Mouse (Mus musculus) liver, embryonic 11.5 days (tissue): ENCODE data around the gene 3110001I22Rik. TPM values are rescaled to one million over a fixed set of nuclear protein-coding genes. Genes with fewer than 3 reads are reported as not detected.
A peak's percentile ranks its signal among the peaks of the same experiment; 100 is the strongest.
"Not testable (repeated sequence)": the region's sequence is repeated elsewhere in the genome, so short reads cannot be mapped to it uniquely, and the experiment has no call there.

Experiments
- ATAC-seq: fragments of 200-750 bp; cut with Nextera tagmentation; replicated peaks from 2 replicates; pipeline ENCODE4 v1.8.0; 2017; ENCODE audit warnings: moderate number of reproducible peaks, mild to moderate bottlenecking, moderate TSS enrichment, moderate library complexity; ENCODE audit not compliant: low FRiP score
- DNase-seq: peaks from one replicate; pipeline ENCODE4 v3.0.0-alpha.2; 2017; ENCODE audit warnings: low spot score
- H3K27ac ChIP-seq: fragments of 300-500 bp; sonication (generic); 2 replicates; pipeline ENCODE4 v1.5.1; 2014; ENCODE audit warnings: mild to moderate bottlenecking, low read depth, low read length, control low read depth
- H3K27me3 ChIP-seq: fragments of 300-500 bp; sonication (generic); replicated peaks from 2 replicates; pipeline ENCODE4 v1.6.1; 2014; ENCODE audit warnings: low read length, mixed read lengths; ENCODE audit not compliant: control insufficient read depth, insufficient read depth
- H3K36me3 ChIP-seq: fragments of 300-500 bp; sonication (generic); 2 replicates; pipeline ENCODE4 v1.6.1; 2014; ENCODE audit warnings: mild to moderate bottlenecking, low read length, moderate library complexity, mixed read lengths; ENCODE audit not compliant: control insufficient read depth, insufficient read depth
- H3K4me1 ChIP-seq: fragments of 300-500 bp; sonication (generic); replicated peaks from 2 replicates; pipeline ENCODE4 v1.6.1; 2014; ENCODE audit warnings: low read length, mixed read lengths; ENCODE audit not compliant: control insufficient read depth, insufficient read depth
- H3K4me2 ChIP-seq: fragments of 300-500 bp; sonication (generic); 2 replicates; pipeline ENCODE4 v1.6.1; 2014; ENCODE audit warnings: mild to moderate bottlenecking, control low read depth, moderate library complexity
- H3K4me3 ChIP-seq: fragments of 300-500 bp; sonication (generic); 2 replicates; pipeline ENCODE4 v1.5.1; 2014; ENCODE audit warnings: low read depth, low read length, control low read depth
- H3K9ac ChIP-seq: fragments of 300-500 bp; sonication (generic); 2 replicates; pipeline ENCODE4 v1.6.1; 2014; ENCODE audit warnings: low read depth, low read length, control low read depth
- H3K9me3 ChIP-seq: fragments of 300-500 bp; sonication (generic); 2 replicates; pipeline ENCODE4 v1.6.1; 2016; ENCODE audit warnings: low read length, inconsistent platforms, mixed read lengths; ENCODE audit not compliant: control insufficient read depth
- WGBS: fragments of 180-500 bp; shearing (Covaris S2); extraction: QIAGEN DNeasy Blood & Tissue Kit; methylation state at CpG from one replicate; pipeline ENCODE4 v1.1.7; 2014; 5-methylcytosine and 5-hydroxymethylcytosine counted together
- polyA plus RNA-seq: library from polyadenylated mRNA; unstranded; fragments of >200 nt; fragmentation: Nextera tagmentation; extraction: Ambion mirVana; gene quantifications from 2 replicates; pipeline ENCODE4 v1.2.1, GENCODE M21; 2014

Gene 3110001I22Rik
- polyA plus RNA-seq: 4.9 and 5.2 TPM in 2 replicates

DNA sequence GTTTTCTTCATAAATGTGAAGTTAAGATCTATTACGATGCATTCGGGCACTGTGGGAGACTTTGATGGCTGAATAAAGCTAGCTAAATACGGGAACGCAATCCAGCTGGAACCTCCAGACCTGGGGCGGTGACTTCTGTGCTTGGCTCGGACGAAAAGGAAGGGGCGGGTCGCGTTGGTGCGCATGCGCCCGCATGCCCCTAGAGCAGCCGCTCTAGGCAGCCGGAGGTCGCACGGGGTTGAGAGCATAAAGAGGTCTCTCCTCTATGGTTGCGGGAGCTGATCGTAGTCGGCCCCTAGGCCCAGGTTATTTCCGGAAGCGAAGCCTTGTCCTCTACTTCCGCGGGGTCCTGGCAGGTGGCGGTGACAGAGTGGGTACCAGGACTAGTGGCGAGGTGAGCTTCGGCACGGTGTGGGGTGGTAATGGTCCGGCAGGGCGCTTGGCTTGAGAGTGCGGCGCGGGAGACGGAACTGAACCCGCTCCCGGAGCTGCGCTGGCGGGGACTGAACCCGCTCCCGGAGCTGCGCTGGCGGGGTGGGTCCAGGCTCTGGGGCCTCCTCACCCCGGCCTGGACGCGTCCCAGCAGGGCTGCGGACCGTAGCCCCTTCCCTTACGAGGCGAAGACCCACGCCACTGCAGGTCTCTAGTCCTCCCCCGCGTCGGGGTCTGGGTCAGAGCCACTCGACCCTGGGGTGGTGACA is at the start of gene 3110001I22Rik, which contains the start of gene Bfar:
Gene 3110001I22Rik (plus strand): TSS at position 245 of the 701 bp plus-strand sequence.
Gene Bfar (plus strand): TSS at position 174 of the 701 bp plus-strand sequence.
- Histone ChIP-seq H3K27me3 (no peaks in the 10 kb centered on the region), H3K36me3 (no peaks in the 10 kb centered on the region), H3K9me3 (no peaks in the 10 kb centered on the region), H3K27ac (peak within 1 kb of the TSS; percentile 83), H3K4me3 (peak within 1 kb of the TSS; percentile 94), H3K9ac (peak within 1 kb of the TSS; percentile 89), H3K4me1 (peaks cover 21% of the 10 kb centered on the region), H3K4me2 (peak within 1 kb of the TSS; percentile 63)
- peak; percentile 87 for ATAC-seq
- DNase-seq: peak; percentile 88
- under 1% methylated on average over 54 of the region's 54 CpGs for WGBS

DNA sequence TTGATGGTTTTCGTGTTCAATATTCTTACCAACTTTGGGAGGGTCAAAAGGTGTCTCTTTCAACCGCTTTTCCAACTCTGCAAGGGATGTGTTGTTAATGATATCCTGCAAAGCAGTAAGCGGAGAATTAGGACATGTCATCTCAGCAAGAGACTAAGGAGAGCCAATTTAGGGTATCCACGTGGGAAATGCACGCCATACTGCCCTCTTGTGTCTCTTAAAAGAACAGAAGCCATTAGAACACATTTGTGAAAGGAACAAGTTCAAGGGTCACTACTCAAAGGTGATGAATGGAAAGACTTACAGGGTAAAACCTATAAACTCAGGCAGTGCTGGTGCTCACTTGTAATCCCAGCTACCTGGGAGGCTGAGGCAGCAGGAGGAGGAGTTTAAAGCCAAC is 43.4 kb upstream of the 3110001I22Rik start:
- ATAC-seq (no peak), DNase-seq (no peak)
- H3K9me3 ChIP-seq: no peaks in the 10 kb centered on the region
- H3K9ac ChIP-seq: no peak overlapping the region
- H3K4me3 ChIP-seq: no peak overlapping the region
- H3K27me3 ChIP-seq: no peaks in the 10 kb centered on the region
- WGBS: 58% methylated on average over 5 of the region's 5 CpGs
- H3K27ac ChIP-seq: no peak overlapping the region
- H3K4me1 ChIP-seq: no peaks in the 10 kb centered on the region
- H3K4me2 ChIP-seq: no peak overlapping the region
- peaks cover 11% of the 10 kb centered on the region for H3K36me3 ChIP-seq

DNA sequence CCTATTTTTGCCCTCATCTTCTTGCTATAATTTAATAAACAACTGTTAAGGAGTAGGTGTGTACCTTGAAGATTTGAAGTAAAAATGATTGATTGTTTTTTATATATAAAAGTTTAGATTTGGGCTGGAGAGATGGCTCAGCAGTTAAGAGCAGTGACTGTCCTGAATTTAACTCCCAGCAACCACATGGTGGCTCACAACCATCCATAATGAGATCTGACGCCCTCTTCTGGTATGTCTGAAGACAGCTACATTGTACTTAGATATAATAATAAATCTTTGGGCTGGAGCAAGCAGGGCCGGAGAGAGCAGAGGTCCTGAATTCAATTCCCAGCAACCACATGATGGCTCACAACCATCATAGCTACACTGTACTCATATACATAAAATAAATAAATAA is 33.5 kb upstream of the 3110001I22Rik start:
- not testable (repeated sequence) for H3K27ac ChIP-seq, H3K4me2 ChIP-seq, H3K4me1 ChIP-seq, H3K9ac ChIP-seq, H3K36me3 ChIP-seq, H3K27me3 ChIP-seq, H3K9me3 ChIP-seq, ATAC-seq, DNase-seq, H3K4me3 ChIP-seq
- WGBS: 58% methylated on average over 2 of the region's 2 CpGs

DNA sequence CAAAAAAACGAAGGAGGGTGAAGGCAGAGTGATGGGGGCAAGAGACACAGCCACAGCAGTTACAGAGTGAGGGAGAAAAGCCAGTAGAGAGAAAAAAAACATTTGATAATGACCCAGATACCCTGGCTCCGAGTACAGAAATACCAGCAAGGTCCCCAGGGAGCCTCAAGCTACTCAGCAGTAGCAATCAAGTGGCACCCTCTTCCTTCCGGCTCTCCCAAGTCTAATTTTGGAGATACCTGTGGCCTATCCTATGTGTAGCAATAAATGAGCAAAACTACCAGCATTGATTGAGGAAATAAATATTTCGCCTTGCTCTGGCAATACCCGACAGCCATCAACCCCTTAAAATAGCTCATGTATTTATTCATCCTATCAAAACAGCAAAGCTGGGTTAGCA is 32.2 kb upstream of the 3110001I22Rik start:
- H3K4me1 ChIP-seq: no peaks in the 10 kb centered on the region
- no peak overlapping the region for H3K9ac ChIP-seq
- H3K36me3 ChIP-seq: peaks cover 2% of the 10 kb centered on the region; the same call in 1 of the 2 replicates
- H3K27me3 ChIP-seq: no peaks in the 10 kb centered on the region
- H3K27ac ChIP-seq: no peak overlapping the region
- 86% methylated on average over 5 of the region's 5 CpGs for WGBS
- no peak for ATAC-seq
- no peak overlapping the region for H3K4me2 ChIP-seq
- DNase-seq: no peak
- no peak overlapping the region for H3K4me3 ChIP-seq
- H3K9me3 ChIP-seq: no peaks in the 10 kb centered on the region

DNA sequence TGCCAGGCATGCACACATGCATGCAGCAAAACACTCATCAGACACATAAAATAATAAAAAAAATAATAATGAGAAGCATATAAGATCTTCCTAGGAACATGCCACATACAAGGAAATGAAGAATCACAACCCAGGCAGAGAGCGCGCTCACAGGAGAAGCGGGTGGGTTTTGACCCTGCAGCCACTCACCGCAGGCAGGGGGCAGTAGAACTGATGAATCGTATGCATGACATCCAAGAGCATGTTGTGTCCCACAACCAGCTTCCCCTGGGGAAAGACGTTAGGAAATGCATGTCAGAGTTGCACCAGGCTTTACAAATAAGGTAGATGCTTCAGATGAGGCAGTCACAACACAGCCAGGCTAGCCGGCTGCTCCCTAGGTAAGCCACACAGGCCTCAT is 31.7 kb upstream of the 3110001I22Rik start:
- Histone ChIP-seq H3K4me1 (no peaks in the 10 kb centered on the region), H3K9me3 (no peaks in the 10 kb centered on the region), H3K27me3 (no peaks in the 10 kb centered on the region), H3K9ac (no peak overlapping the region), H3K4me2 (no peak overlapping the region), H3K27ac (no peak overlapping the region), H3K36me3 (peaks cover 3% of the 10 kb centered on the region; the same call in 1 of the 2 replicates), H3K4me3 (no peak overlapping the region)
- ATAC-seq (no peak), DNase-seq (no peak)
- 81% methylated on average over 7 of the region's 7 CpGs for WGBS

DNA sequence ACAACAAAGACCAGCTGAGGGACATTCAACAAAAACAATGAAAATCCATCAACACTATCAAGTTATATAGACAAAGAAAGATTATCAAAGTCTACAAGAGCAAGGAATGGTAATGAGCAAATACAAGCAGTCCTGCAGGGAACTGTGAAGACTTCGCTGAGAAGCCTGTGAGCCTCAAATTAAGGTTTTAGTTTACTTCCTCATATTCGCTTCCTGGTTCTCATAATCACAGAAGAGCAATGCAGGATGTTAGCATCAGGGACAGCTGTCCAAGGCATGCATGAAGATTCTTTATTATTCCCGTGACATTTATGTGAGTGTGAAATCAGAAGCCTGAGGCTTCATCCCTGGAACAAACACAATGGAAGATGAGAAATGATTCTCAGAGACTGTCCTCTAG is 27.3 kb upstream of the 3110001I22Rik start:
- Histone ChIP-seq H3K4me2 (no peak overlapping the region), H3K4me1 (no peaks in the 10 kb centered on the region), H3K36me3 (peaks cover 6% of the 10 kb centered on the region; the same call in 1 of the 2 replicates), H3K4me3 (no peak overlapping the region), H3K9ac (no peak overlapping the region), H3K27ac (no peak overlapping the region), H3K9me3 (no peaks in the 10 kb centered on the region), H3K27me3 (no peaks in the 10 kb centered on the region)
- DNase-seq (no peak), ATAC-seq (no peak)
- WGBS: 71% methylated on average over 3 of the region's 3 CpGs

DNA sequence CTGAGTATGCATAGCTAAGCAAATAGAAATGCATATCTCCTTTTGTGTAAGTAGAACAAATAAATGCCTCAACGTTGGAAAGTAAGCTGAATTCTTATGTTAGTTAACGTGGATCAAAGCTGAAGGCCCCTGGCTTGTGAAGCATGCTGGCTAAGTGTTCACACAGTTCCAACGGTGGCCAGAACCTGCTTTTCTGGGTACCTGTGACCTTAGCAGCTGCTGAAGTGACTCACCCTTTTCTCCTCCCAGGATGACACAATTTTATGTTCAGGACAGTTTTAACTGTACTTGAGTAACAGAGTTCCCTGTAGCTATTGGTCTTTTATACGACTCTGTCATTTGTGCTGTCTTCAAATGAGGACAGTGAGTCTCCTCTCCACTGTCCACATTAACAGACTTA is 25.8 kb upstream of the 3110001I22Rik start:
- WGBS: 86% methylated on average over 4 of the region's 4 CpGs

DNA sequence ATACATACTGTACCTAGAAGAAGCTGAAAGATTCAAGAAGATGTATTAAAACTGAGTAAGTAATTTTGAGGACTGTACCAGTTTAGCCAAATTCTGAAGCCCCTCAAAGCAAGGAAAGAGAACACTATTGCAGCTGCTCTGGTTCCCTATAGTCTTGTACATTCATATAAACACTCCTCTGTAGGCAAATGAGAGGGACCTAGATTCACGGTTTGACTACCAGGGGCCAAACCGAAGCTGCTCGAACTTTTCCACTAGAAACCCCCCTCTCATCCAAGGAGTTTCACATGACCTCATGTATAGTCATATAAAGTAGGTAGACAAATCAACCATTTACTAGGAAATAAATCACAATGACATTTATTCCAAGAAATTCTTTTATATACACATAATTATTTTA is 12.8 kb upstream of the 3110001I22Rik start:
- Histone ChIP-seq H3K36me3 (peaks cover 17% of the 10 kb centered on the region), H3K9ac (no peak overlapping the region)
- 88% methylated on average over 3 of the region's 3 CpGs for WGBS

More for the DNA sequence above, 25.8 kb upstream of the 3110001I22Rik start:
- Histone ChIP-seq H3K9ac (no peak overlapping the region), H3K4me3 (no peak overlapping the region), H3K9me3 (no peaks in the 10 kb centered on the region), H3K27me3 (no peaks in the 10 kb centered on the region), H3K36me3 (peaks cover 15% of the 10 kb centered on the region), H3K4me2 (no peak overlapping the region), H3K27ac (no peak overlapping the region), H3K4me1 (no peaks in the 10 kb centered on the region)
- ATAC-seq (no peak), DNase-seq (no peak)

DNA sequence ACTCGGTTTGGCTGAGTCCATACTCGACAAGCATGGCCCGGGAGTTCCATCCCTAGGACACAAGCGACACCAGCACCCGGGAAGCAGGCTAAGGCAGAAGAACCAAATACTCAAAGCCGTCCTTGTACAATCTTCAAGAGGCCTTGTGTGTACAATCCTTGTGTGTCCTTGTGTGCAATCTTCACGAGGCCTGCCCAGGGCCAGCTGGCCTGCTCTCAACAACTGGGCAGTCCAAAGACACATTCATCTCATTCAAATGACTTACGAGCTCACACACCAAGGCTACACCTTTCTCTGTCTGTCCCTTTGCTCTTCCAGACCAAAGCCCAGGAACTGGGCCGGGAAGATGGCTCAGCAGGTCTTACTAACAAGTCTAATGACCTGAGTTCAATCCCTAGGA is 11.0 kb upstream of the 3110001I22Rik start:
- Histone ChIP-seq H3K4me3 (no peak overlapping the region), H3K9me3 (no peaks in the 10 kb centered on the region), H3K27ac (no peak overlapping the region), H3K27me3 (no peaks in the 10 kb centered on the region), H3K4me1 (no peaks in the 10 kb centered on the region), H3K36me3 (peaks cover 21% of the 10 kb centered on the region), H3K4me2 (no peak overlapping the region), H3K9ac (no peak overlapping the region)
- WGBS: 93% methylated on average over 9 of the region's 9 CpGs
- DNase-seq: no peak
- no peak for ATAC-seq

More for the DNA sequence above, 12.8 kb upstream of the 3110001I22Rik start:
- no peak overlapping the region for H3K4me2 ChIP-seq
- DNase-seq (no peak), ATAC-seq (no peak)
- no peak overlapping the region for H3K27ac ChIP-seq
- no peaks in the 10 kb centered on the region for H3K9me3 ChIP-seq
- no peaks in the 10 kb centered on the region for H3K27me3 ChIP-seq
- no peak overlapping the region for H3K4me3 ChIP-seq
- H3K4me1 ChIP-seq: no peaks in the 10 kb centered on the region
